Mouse (Mus musculus) adipocyte (in vitro differentiated cells): ENCODE measurements around the gene Flt1.
A peak's percentile ranks its signal among the peaks of the same experiment; 100 is the strongest.

Source experiments
- DNase-seq: peaks from one replicate; pipeline ENCODE4 v3.0.0-alpha.2; 2016; ENCODE audit warnings: low spot score

Gene Flt1

DNA sequence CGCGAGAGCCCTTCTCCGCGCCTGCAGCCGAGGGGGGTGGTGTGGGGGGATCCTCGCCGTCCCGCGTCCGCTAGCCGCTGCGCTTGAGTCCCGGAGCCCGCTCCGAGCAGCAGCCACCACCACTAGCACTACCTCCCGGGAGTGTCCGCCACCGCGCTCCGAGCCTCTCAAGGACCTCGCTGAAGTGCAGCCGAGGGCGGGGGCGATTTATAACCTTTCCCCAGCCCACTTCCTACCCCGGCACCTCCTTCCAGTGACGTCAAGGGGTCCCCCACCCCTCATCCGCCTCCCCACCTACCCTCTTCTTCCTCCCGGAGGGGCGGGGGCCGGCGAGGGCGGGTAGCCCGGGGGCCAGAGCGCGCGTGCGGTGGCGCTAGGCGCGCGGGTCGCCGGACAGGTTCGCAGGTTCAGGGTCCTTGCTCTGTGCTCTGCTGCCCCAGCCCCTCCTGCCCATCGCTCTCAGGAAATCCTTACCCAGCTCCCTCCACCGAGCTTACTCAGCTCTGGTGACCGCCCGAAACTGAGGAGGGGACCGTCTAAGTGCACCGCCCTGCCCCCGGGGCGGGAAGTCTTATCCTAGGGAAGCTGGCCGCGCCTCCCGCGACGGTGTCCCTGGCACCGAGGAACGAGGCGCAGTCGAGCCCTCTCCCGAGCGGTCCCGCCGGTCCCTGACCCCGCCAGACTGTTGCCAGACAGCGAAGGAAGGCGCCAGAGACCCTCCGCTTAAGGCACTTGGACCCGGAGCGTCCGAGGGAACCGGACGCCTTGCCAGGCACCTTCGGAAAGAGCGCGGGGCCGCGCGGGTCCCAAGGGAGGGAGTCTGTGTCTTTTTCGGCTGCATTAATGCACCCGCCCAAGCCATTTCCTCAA lies at the start of gene Flt1:
TSS of gene Flt1 (minus strand) at position 181 of the 870 bp plus-strand sequence.
- no peak for DNase-seq

DNA sequence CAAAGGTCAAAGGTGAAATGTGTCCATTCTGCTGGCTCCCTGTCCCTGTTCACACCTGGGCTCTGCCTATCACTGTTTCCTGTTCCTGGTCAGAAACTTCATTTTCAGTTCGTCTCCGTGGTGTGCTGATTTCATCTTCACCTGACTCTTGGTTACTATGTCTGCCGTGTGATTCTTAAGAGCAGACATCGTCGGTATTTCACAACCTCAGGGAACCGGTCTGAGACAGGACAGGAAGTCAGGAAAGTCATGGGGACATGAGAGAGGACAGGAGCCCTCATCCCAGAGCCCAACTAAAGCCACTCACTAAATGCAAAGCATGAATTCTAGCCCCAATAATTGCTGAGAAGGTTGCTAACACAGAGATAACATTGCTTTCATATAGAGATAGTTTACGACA lies 49.4 kb upstream of the Flt1 start:
- no peak for DNase-seq

DNA sequence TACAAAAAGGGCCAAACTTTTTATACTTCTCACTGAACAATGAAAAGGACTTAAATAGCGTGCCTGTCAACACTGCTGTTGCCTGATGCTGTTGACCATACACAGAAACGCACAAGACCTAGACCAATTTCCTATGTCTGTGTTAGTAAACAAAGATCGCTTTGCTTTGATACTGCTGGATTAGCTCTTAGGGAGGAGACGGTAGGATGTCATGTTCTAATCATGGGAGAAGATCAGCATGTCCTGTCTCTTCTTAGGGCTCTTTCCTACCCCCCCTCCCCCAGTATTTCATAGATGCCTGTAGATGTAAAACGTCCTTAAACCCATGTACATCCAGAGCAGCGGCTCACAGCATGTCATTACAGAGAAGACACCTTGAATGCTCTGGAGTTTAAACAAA lies 44.1 kb upstream of the Flt1 start:
- DNase-seq: no peak

DNA sequence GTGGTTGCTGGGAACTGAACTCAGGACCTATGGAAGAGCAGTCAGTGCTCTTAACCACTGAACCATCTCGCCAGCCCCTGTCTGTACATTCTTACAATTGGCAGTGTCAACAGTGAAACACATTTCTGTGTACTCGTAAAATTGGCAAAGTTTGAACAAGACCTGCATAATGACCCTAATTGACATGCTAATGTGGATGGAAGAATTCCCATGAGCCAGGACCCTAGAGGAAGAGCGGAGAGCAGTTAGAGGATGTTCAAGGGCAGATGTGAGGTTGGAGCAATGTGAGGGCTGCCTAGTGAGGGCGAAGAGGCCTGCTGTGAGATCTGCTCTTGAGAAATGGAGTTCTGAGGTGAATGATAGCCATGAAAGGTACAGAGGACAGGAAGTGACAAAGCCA lies 38.2 kb upstream of the Flt1 start:
- DNase-seq: no peak

DNA sequence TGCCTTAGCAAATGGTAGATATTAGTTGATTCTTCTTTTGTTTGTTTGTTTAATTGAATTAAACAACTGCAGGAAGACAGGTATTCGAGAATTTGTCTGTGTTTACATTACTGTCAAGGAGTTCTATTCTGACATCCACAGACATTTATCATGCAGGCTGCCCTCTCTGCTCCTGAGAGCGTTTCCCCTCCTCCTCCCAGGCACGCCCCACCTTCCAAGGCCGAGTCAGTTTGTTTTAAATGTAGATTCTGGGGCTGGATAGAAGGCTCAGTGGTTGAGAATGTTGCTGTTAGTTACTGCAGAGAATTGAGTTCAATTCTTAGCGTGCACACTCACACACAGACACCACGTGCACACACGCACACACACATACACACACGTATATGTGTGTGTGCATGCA lies 36.2 kb upstream of the Flt1 start:
- no peak for DNase-seq

DNA sequence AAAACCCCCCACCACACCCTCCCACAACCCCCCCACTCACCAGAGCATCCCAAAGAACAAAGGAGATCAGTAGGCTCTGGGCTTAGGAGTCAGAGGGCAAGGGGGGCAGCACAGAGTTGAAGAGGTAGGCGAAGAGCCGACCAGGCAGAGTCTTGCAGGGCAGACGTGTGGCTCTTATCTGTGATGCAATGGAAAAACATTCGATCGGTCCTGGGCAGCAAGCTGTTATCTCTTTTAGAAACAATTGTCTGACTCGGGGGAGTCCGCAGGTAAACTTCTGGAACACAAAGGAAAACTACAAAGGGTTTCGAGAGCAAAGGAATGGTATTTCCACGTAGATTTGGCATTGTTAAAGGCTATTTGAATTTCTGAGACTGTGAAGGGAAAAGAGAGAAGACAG lies 35.5 kb upstream of the Flt1 start:
- DNase-seq: no peak

DNA sequence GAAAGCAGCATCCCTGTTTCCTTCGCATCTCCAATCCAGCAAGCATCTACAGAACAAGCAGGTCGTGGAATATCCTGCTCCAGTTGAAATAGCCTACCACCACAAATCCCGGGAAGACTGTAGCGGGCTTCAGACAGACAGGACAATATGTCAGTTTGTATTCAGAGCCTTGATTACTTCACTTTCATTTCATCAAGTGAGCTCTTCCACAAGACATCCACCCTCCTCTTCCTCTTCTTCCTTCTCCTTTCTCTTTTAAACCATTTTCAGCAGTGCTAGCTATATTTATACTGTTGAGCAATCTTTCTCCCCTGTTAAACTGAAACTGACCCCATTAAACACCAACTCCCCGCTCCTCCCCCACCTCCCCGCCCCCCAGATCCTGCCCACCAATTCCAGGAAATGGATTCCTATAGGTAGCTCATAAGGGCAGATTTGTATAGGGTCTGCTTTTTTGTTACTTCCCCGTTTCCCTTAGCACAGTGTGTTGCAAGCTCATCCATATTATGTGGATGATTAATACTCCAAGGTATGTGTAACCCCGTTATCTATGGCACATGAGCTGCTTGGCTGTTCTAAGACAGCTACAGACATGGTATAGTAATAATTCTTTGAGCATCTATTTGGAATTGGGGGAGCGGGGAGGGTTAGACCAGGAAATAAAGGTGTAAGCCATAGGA lies 33.0 kb upstream of the Flt1 start:
- DNase-seq: no peak

DNA sequence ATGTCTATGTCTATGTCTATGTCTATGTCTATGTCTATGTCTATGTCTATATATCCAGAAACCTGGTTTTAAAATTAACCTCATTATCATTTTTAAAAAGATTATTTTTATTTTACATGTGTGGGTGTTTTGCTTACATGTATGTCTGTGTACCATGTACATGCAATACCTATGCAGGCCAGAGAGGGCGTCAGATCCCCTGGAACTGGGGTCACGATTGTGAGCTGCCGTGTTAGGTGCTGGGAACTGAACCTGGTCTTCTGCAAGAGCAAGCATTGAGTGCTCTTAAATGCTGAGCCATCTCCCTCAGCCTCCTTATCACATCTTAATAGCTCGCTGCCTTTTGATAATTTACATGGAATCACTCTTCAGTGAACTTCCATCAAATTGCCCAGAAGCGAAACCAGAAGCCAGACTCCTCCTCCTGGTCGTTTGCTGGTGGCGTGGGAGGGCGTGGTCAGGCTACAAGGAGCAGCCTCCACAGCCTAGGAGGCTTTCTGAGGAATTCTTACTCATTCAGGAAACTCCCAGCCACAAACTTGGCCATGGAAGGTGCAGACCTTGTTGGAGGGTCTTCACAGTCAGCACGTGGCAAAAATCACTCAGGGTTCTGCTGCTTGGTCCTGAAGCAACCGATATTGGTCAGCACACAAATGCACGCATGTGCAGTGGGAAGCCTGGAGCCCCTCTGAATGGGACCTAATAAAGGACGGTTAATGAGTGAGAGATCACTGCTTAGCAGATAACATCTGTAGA lies 32.2 kb upstream of the Flt1 start:
- DNase-seq: peak; percentile 31

DNA sequence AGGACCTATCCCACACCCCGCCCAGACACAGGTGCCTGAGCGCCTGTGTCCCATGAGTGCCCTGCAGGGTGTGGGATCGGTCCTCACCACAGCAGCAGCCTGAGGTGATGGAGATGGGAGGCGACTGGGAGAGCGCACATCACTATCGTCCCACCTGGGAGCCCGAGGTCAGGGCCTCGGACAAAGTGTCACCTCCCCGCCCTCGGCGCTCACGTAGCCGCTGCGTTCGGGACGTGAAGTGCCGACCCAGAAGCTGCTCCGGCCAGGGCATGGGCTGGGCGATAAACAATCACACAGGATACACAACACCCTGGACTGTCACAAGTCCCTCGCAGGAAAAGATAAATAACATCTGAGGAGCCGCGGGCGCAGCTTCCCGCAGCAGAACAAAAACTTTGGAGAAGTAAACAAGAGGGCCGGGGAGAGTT lies 27.1 kb upstream of the Flt1 start:
- DNase-seq: no peak

DNA sequence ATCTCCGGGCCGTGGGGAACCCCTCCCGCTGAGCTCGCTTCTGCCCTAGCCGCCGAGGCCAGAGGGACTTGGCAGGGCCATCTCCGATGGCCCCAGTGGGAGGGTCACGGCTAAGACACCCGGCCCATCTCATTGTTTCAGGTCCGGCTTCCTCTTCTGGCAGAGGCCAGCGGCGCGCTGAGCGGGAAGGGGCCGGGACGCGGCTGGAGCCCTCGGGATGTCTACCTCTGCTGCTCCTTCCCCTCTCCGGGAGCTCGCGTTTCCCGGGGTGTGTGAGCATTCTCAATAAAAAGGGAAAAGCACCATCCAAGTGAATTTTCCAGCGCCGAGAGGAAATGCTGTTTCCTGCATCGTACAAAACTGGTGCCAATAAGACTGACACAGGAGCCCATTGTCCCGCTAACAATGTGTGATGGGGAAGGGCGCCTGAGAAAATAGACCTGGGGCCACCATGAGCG lies 25.9 kb upstream of the Flt1 start:
- no peak for DNase-seq

DNA sequence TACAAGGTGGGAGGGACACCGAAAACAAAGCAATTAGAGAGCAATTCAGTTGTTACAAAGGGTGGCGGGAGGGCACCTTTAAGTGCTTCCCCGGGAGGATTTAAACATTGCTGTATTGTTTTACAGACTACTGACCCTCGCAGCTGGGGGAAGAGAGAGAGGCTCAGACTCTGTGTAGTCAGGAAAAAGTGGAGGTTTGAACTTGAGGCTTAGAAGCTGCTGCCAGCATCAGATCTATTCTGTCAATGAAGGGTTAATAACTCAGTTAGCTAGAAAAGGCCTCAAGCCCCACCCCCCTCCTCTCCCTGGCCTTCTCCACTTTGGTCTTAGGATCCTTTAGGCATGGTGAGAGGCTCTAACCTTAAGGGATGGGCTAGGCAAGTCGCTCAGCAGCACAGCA lies 24.2 kb upstream of the Flt1 start:
- no peak for DNase-seq

DNA sequence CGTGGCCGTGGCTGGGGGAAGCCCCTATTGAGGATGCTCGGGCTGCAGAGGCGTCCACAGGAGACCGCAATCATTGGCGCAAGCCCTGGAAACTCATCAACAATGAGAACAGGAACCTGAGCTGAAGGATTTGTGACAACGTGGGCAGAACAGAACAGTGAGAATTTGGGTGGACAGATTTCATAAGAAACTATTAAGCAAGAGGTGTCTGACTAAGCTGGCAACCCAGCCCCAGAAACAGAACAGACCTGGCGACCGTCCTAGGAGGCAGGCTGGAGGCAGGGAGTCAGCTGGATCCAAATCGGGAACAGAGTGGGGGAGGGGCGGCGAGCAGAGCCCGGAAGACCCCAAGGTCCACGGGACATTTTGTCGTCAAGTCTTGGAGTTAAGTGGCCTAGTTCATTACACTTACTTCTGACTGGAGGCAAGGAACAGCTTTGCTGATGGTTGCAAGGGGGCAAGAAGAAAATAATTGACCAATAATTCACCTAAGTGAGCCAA lies 22.3 kb upstream of the Flt1 start:
- peak; percentile 97 for DNase-seq

DNA sequence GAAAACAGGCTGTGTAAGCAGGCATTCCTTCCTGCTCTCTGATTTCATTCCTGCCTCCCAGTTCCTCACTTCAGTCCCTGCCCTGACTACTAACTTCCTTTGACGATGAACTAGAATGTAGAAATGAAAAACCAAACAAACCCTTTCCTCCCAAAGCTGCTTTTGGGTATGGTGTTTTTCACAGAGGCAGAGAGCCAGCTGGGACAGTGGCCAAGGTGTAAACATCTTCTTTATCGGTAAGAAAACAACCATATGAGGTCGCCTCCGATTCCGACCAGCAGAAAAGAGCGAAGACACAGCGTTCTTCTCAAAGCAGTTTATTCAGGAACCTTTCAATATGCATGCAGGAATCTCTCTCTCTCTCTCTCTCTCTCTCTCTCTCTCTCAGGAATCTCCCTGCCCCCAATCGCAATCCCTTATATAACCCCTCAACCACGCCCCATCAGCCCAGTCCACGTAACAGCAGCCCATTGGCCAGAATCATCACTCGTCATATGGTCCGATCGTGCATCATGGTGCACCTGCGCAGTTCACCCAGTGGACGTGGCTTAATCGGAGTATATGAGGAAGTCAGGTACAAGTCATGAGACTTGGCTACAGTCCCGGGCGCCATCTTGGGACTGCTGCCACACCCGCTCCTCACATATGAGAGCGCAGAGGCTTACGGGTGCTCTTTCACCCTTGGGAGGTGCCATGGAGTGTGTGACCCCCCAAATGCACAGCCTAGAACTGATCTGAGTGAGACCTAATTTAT lies 19.3 kb upstream of the Flt1 start:
- peak; percentile 79 for DNase-seq

DNA sequence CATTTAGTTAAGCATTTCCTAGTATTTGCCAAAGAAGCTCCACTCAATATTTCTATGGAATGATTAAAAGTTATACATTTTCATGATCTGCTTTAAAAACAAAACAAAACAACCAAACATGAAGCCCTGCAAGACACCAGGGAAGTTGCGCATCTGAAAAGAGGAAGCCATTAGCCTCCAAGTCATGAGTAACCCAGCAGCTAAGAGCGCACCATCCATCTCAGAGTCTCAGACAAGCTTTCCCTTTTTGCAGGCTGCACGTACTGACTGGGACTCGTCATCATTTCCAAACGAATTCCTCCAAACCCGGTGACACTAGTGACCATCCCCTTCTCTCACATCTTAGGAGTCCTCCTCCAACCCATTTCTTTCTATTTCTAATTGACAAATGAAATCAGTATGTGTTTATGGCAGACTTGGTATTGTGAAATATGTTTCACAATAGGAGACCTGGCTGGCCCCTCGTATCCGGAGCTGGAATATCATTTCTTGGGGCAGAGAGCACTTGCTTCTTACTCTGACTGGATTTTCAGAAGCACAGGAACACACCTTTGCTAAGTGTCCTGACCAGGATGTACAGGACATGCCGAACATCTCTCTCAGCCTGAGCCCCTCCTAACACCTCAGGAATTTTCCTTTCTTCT lies 16.8 kb upstream of the Flt1 start:
- no peak for DNase-seq

DNA sequence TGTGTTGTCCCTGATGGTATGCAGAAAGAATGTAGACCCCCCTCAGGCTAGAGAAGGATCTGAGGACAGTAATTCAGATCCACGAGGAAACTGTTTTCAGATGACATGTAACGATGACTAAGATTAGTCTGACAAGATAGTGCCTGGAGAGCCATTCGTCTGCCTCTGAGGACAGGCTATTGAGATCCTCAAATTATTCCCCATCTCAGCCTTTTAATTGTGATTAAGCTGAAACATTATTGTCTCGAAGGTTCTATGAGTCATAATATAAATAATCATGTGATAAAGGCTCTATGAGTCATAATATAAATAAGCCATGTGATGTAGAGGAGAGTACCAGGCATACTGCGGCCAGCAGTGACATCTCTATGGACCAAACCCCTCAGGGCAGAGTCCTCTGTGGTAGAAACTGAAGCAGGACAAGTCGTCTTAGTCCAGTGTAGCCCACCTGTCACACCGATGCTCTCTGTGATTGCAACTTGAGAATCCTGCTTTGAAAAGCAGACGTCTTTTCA lies 11.0 kb upstream of the Flt1 start:
- no peak for DNase-seq

DNA sequence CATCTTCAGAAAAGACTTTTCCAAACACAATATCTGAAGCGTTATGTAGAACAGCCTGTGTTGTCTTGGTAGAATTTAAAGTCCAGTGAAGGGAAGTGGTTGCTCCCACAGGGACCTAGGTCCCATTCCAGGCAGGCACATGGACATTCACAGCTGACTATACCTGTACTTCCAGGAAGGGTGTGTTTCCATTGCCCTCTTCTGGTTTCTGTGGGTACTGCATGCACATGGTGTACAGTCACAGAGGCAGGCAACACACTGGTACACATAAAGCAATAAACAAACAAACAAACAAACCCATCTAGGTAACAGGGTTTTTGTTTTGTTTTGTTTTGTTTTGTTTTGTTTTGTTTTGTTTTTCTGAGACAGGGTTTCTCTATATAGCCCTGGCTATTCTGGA lies 7.9 kb upstream of the Flt1 start:
- peak; percentile 32 for DNase-seq

DNA sequence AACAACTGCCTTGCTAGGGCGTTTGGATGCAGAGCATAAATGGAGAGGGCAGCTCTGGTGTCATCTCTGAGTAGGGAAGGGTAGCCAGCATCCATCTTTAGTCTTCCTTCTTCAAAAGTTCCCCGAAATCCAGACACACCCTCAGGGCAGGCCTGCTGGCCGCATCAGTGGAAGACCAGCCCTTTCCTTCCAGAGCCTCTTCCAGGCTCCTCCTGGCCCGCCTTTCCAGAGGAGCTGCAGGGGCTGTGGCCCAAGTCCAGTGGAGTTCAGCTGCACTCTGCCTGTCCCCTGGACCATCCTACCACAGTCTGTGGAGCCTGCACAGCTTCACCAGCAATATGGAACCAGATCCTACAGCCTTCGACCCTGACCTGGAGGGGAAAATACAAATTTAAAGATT lies 7.1 kb upstream of the Flt1 start:
- no peak for DNase-seq

DNA sequence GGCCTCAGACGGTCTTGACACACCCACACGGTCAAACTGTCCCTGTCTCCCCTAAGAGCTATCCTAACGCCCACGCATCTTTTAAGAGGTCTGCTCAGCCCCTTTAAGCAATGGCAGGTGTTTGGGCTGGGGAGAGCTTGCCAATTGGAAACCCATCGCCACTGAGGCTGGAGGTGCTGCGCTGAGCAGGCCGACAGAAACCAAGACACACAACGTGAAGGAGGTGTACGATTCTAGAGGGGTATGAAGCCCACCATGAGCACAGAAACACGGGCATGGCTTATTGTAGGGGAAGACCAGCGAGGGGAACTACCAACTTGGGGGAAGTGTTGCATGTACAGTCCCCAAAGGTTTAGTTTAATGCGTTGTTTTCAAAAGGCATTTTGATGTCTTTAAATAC lies 1.7 kb upstream of the Flt1 start:
- DNase-seq: no peak

DNA sequence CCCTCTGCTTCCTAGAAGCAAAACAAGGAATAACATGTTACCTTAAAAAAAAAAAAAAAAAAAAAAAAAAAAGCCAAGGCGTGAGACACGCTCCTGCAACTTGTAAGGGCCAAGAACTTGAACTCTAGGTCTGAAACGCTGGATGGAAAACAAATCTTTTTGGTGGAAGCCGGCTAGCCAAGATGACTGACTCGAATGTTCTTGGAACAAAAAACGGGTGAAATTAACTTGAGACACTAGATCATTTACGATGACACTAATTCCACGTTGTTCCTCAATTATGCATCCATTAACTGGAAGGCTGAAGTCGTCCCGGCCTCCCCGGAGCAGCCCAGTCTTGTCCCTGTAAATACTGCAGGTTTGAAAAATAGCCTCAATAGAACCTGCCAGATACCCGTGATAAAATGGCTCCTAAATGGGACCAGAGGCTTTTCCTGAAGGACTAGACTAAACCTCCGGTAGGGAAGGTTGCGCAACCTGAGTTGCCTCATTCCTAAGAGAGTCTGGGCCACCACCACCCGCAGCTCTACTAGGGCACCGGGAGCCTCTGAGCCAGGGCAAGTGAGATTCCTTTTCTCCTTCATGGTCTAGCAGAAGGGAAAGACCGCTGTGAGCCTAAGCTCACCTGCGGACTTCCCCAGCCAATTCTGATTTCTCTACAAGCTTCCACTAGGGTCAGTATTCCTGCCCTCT lies 1.0 kb upstream of the Flt1 start:
- peak; percentile 49 for DNase-seq
